Mouse (Mus musculus) stomach, postnatal 0 days (tissue): Measurements from ENCODE around the gene Samhd1.

Experiments used
- CTCF ChIP-seq: IDR thresholded peaks from 2 replicates; pipeline ENCODE4 v1.5.1; 2016; ENCODE audit warnings: antibody characterized with exemption, low read depth, mild to moderate bottlenecking, moderate library complexity
- EP300 ChIP-seq: optimal IDR thresholded peaks from 2 replicates; pipeline ENCODE3; 2016; ENCODE audit warnings: antibody characterized with exemption

DNA sequence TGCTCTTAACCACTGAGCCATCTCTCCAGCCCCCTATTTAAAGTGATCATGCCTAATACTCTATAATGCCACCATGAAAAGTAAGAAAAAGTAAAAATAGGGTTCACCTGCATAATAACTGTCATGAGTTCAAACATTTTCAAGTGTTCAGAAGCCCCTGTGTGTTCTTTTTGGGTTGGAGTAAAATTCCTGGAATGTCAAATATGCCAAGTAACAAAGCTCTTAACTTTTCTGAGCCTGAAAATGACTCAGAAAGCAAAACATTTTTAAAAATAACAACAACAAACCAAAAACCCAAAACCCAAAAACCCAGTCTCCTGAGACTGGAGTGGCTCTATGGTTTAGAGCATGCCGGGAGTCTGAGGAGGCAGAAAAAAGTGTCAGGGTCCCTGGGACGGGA, 29.0 kb upstream of the Samhd1 start:
- TF ChIP-seq CTCF (no peak), EP300 (no peak)
